Mouse (Mus musculus): ENCODE results near the gene Thap4. TPM values are rescaled to one million over a fixed set of nuclear protein-coding genes. Genes with fewer than 3 reads are reported as not detected.

Thap4 gene
- polyA plus RNA-seq, 1 experiment from 2014 or later = 51.7 TPM

DNA sequence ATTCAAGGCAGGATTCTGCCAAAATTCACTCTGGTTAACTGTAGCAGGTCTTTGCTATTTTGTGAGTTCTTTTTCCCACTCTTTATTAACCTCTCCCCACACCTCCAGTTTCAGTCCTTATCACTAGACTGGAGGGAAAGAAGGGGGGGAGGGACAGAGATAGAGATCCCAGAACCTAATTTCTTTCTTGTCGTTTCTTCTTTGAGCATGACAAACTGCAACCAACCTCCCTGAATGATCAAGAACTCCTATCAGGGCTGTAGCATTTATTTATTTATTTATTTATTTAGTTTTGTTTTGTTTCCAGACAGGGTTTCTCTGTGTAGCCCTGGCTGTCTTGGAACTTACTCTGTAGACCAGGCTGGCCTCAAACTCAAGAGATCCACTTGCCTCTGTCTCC, 52.6 kb downstream of the Thap4 start:
- Histone ChIP-seq H3K27ac (replicated peaks) (no peak overlapping the region), H3K4me3 (no peak overlapping the region), H3K9me3 (no peaks in the 10 kb centered on the region), H3K4me1 (peaks cover 8% of the 10 kb centered on the region; the same call in 1 of the 2 replicates), H3K36me3 (replicated peaks) (peaks cover 34% of the 10 kb centered on the region), H3K27me3 (replicated peaks; ENCODE audit: low read depth, poor library complexity, severe bottlenecking) (no peaks in the 10 kb centered on the region)
- DNase-seq (ENCODE audit: low spot score) = no peak
- WGBS = 76% methylated on average over 1 of the region's 1 CpGs

DNA sequence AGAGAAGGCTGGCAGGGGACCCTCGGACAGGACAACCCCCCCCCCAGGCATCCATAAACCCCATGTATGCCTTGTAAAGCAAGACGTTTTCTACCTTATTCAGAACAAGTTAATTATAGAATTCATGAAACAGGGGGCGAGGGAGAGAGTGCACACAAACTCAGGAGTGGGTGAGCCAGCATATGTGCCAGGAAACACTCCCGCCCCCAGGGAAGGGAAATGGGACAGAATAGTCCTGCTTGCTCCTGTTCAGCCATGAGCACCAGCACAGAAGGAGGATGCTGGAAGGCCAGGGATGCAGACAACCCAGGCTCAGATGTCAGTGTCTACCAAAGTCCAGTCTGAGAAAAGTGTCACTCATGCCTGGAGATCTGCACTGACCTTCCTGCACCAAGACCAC, 55.5 kb downstream of the Thap4 start:
- 82% methylated on average over 4 of the region's 4 CpGs for WGBS

DNA sequence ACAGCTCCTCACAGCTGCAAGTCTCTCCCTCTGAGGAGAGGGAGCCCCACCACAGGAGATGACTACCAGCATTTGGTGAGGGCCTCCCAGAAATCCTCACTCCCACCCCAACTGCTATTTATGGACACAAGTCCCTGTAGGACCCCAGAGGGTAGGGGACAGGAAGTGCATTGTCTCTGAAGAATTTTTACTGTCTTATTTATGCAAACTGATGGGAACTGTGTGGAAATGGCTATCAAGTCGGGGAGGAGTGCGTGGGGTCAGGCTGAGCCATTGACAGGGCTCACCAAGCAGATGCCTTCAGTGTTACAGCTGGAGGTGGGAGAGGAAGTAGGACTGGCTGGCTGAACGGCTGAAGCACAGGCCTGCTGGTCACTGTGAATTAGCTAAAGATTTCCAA, 57.3 kb downstream of the Thap4 start:
- Histone ChIP-seq H3K27ac (replicated peaks) (no peak overlapping the region; the same call in 1 of the 2 replicates), H3K4me1 (peaks cover 11% of the 10 kb centered on the region; the same call in 1 of the 2 replicates), H3K36me3 (replicated peaks) (peaks cover 27% of the 10 kb centered on the region), H3K4me3 (no peak overlapping the region), H3K27me3 (replicated peaks; ENCODE audit: low read depth, poor library complexity, severe bottlenecking) (no peaks in the 10 kb centered on the region), H3K9me3 (no peaks in the 10 kb centered on the region)
- DNase-seq (ENCODE audit: low spot score) = no peak
- WGBS = 62% methylated on average over 3 of the region's 3 CpGs

More for the DNA sequence above, 55.5 kb downstream of the Thap4 start:
- H3K4me3 ChIP-seq = no peak overlapping the region
- H3K4me1 ChIP-seq = peaks cover 11% of the 10 kb centered on the region; the same call in 1 of the 2 replicates
- no peak overlapping the region for H3K27ac ChIP-seq (replicated peaks)
- DNase-seq (ENCODE audit: low spot score) = no peak
- no peaks in the 10 kb centered on the region for H3K9me3 ChIP-seq
- H3K36me3 ChIP-seq (replicated peaks) = peaks cover 34% of the 10 kb centered on the region
- no peaks in the 10 kb centered on the region for H3K27me3 ChIP-seq (replicated peaks; ENCODE audit: low read depth, poor library complexity, severe bottlenecking)

DNA sequence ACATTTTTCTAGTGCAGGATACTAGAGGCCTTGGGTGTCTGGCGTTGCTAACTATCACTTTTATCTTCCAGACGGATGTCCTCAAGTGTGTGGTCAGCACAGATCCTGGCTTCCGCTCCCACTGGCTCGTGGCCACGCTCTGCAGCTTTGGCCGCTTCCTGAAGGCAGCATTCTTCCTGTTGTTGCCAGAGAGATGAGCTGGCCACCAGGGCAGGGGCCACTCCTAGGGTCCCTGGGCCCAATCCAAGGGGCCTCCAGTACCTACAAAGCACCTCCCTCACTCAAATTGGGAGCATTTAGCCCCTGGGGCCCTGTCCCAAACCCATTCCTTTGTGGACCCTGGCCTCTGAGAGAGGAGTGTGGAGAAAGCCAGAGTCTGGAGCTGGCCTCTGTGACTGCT, 59.7 kb downstream of the Thap4 start:
- Histone ChIP-seq H3K27ac (replicated peaks) (0 out of 2 replicates have a peak overlapping the region, but pooled peaks have one; percentile 10), H3K27me3 (replicated peaks; ENCODE audit: low read depth, poor library complexity, severe bottlenecking) (no peaks in the 10 kb centered on the region), H3K4me1 (peaks cover 7% of the 10 kb centered on the region; the same call in 1 of the 2 replicates), H3K36me3 (replicated peaks) (peaks cover 50% of the 10 kb centered on the region), H3K9me3 (no peaks in the 10 kb centered on the region), H3K4me3 (no peak overlapping the region)
- WGBS = 90% methylated on average over 6 of the region's 6 CpGs
- DNase-seq (ENCODE audit: low spot score) = no peak

DNA sequence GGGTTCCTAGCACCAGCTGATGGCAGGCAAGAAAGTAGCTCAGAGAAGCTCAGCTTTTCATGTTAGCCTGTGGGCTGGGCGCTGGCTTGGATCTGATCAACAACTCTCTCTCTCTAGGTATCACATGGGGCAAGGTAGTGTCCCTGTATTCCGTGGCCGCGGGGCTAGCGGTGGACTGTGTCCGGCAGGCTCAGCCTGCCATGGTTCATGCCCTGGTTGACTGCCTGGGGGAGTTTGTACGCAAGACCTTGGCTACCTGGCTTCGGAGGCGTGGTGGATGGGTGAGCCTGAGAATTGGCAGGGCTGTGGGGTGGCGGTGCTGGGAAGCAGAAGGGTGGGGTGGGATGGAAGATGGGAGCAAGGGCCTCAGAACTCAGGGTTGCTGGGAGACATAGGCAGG, 60.7 kb downstream of the Thap4 start:
- Histone ChIP-seq H3K27me3 (replicated peaks; ENCODE audit: low read depth, poor library complexity, severe bottlenecking) (no peaks in the 10 kb centered on the region), H3K27ac (replicated peaks) (no peak overlapping the region), H3K4me1 (peaks cover 7% of the 10 kb centered on the region; the same call in 1 of the 2 replicates), H3K4me3 (no peak overlapping the region), H3K36me3 (replicated peaks) (peaks cover 54% of the 10 kb centered on the region), H3K9me3 (no peaks in the 10 kb centered on the region)
- WGBS = 95% methylated on average over 10 of the region's 10 CpGs
- no peak for DNase-seq (ENCODE audit: low spot score)

DNA sequence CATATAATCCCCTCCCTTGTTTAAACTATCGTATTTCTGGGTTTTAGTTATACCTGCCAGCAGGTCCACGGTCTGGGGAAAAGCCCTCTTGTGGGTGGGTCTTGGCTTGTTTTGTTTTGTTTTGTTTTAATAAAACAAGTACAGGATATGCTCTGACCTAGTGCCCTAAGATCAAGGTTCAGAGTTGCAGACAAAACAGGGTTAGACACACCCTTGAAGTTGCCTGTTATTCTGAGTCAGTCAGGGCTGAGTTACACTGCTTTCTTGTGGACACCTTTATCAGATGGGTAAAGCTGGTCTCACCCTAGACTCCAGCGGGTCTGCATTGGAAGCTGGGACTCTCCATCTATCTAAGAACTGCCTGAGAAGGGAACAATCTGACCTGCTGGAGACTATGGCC, 61.2 kb downstream of the Thap4 start:
- Histone ChIP-seq H3K27ac (replicated peaks) (no peak overlapping the region), H3K9me3 (no peaks in the 10 kb centered on the region), H3K4me1 (peaks cover 7% of the 10 kb centered on the region; the same call in 1 of the 2 replicates), H3K36me3 (replicated peaks) (peaks cover 58% of the 10 kb centered on the region), H3K4me3 (no peak overlapping the region), H3K27me3 (replicated peaks; ENCODE audit: low read depth, poor library complexity, severe bottlenecking) (no peaks in the 10 kb centered on the region)
- DNase-seq (ENCODE audit: low spot score) = no peak
- WGBS = 84% methylated on average over 3 of the region's 3 CpGs

DNA sequence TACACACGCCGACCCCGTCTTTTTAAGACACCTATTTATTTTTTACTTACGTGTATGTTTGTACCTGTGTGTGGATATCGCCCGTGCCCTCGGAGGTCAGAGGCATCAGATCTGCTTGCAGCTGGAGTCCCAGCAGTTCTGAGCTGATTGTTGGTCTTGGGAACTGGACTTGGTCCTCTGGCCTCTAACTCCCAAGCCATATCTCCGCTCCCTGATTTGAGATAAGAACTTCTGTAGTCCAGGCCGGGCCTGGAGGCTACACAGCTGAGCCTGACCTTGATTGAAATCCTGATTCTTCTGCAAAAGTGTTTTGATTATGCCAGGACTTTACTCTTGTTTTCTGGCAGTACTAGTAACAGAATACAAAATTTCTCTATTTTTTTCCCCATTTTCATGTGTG, 61.9 kb downstream of the Thap4 start:
- H3K27me3 ChIP-seq (replicated peaks; ENCODE audit: low read depth, poor library complexity, severe bottlenecking) = 0 out of 2 replicates have a peak, but pooled peaks cover under 1% of the 10 kb centered on the region
- no peak for DNase-seq (ENCODE audit: low spot score)
- 91% methylated on average over 9 of the region's 9 CpGs for WGBS
- peaks cover 10% of the 10 kb centered on the region; the same call in 1 of the 2 replicates for H3K4me1 ChIP-seq
- no peak overlapping the region for H3K27ac ChIP-seq (replicated peaks)
- H3K9me3 ChIP-seq = no peaks in the 10 kb centered on the region
- no peak overlapping the region for H3K4me3 ChIP-seq
- H3K36me3 ChIP-seq (replicated peaks) = peaks cover 58% of the 10 kb centered on the region

DNA sequence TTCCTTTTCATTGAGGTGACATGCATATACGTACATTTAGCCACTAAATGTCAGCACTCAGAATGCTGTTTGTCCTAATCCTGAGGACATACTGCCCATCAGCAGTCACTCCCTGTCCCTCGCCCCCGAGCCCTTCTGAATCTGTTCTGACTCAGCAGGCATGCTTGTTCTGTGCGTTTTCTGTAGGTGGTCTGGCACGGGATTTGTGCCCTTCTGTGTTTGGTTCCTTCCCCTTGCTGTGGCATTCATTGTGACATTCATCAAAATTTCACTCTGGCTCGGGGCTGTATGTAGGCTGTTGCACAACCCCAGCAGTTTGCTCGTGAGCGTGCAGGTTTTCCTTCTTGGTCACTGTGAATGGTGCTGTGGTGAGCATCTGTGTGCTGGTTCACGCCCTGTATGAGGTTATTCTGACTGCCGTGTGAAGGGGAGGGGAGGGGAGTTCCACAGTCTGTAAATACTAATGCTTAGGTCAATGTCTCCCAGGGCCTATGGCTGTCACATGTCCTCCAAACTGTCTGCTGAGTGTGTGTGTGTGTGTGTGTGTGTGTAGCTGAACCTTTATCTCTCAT, 62.8 kb downstream of the Thap4 start:
- H3K27ac ChIP-seq (replicated peaks) = no peak overlapping the region
- H3K4me1 ChIP-seq = peaks cover 12% of the 10 kb centered on the region
- no peaks in the 10 kb centered on the region for H3K9me3 ChIP-seq
- no peak for DNase-seq (ENCODE audit: low spot score)
- H3K36me3 ChIP-seq (replicated peaks) = peaks cover 58% of the 10 kb centered on the region
- no peak overlapping the region for H3K4me3 ChIP-seq
- peaks cover 10% of the 10 kb centered on the region for H3K27me3 ChIP-seq (replicated peaks; ENCODE audit: low read depth, poor library complexity, severe bottlenecking)
- WGBS = 84% methylated on average over 10 of the region's 10 CpGs

DNA sequence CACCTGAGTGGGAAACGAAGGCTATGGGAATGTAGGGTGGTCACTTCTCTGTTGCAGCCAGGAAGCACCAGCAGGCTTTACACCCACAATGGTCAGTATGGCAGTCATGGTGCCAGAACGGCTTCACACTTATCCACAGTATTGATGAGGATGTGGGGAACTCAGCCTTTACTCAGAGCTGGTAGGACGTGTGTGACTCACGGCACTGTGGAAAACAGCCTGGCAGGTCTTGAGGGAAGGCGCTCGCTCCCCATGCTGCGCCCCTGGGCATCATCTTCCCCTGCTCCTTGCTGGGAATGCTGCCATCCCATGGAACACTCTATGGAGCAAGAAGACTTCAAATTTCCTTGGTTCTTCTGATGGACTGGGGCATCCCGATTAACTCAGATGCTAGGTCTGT, 63.6 kb downstream of the Thap4 start:
- H3K27ac ChIP-seq (replicated peaks) = no peak overlapping the region
- WGBS = 96% methylated on average over 8 of the region's 8 CpGs
- no peak for DNase-seq (ENCODE audit: low spot score)

DNA sequence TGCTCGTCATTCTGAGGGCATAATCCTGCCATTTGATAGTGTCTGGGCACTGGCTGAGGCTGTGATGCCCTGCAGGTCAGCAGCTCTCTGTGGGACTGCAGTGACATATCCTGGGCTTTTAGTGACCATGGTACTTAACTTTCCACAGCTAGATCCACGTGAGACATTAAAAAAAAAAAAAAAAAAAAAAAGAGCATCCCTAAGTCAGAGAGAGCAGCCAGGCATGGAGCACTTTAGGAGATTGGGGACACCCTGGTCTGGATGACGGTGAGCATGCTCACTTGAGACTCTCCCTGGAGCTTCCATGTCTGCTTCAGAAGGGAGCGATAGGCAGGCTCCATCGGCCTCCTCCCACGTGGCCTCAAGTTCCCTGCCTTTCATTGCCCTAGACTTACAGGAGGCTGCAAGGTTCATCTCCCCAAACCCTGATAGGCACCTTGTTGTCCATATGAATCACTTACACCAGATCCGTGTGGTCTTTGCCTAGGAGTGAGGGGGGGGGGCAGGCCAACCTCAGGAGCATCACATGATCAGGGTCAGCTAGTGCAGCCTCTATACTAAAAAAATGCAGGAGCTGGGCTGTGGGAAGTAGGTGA, 64.7 kb downstream of the Thap4 start:
- WGBS = 83% methylated on average over 7 of the region's 7 CpGs
- Histone ChIP-seq H3K4me1 (peaks cover 29% of the 10 kb centered on the region), H3K27ac (replicated peaks) (no peak overlapping the region), H3K27me3 (replicated peaks; ENCODE audit: low read depth, poor library complexity, severe bottlenecking) (peaks cover 28% of the 10 kb centered on the region), H3K9me3 (no peaks in the 10 kb centered on the region), H3K36me3 (replicated peaks) (peaks cover 44% of the 10 kb centered on the region), H3K4me3 (no peak overlapping the region)
- DNase-seq (ENCODE audit: low spot score) = no peak

More for the DNA sequence above, 63.6 kb downstream of the Thap4 start:
- Histone ChIP-seq H3K4me1 (peaks cover 20% of the 10 kb centered on the region), H3K36me3 (replicated peaks) (peaks cover 55% of the 10 kb centered on the region), H3K27me3 (replicated peaks; ENCODE audit: low read depth, poor library complexity, severe bottlenecking) (peaks cover 17% of the 10 kb centered on the region), H3K4me3 (no peak overlapping the region), H3K9me3 (no peaks in the 10 kb centered on the region)

DNA sequence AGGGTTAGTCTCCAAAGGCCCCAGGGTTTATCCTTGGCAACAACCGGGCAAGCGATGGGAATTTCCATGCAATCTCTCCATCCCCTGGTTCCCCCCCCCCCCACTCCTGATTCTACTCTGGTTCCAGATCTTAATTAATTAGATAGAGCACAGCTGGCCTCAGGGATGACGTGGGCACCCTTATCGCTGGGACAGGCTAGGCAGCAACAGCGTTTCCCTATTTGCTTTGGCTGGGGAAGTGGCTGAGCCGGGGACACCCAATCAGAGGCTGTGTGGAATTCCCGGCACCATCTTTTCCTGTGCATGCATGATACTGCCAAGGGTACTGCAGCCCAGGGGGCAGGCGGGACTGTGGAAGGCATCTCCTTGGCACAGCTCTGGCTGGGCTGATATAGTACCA, 66.5 kb downstream of the Thap4 start:
- 85% methylated on average over 8 of the region's 8 CpGs for WGBS
- DNase-seq (ENCODE audit: low spot score) = no peak

DNA sequence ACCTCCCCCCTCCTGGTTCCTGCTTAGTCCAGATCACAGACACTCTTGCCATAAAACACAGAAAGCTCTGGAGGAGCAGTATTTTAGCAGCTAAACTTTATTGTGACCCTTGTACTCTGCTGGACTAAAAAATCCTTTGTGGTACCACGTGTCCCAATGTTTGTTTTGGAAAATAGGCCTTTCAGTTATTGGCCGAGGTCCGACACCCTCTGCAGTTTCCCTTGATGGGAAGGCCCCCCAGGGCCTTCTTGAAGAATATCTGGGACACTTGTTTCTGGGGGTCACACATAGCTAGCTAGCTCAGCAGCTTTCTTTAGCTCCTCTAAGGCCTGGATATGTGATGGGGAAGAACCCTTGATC, 67.7 kb downstream of the Thap4 start:
- DNase-seq (ENCODE audit: low spot score) = no peak
- WGBS = 70% methylated on average over 3 of the region's 3 CpGs

More for the DNA sequence above, 66.5 kb downstream of the Thap4 start:
- no peak overlapping the region for H3K27ac ChIP-seq (replicated peaks)
- peaks cover 44% of the 10 kb centered on the region for H3K27me3 ChIP-seq (replicated peaks; ENCODE audit: low read depth, poor library complexity, severe bottlenecking)
- H3K4me3 ChIP-seq = no peak overlapping the region
- H3K9me3 ChIP-seq = no peaks in the 10 kb centered on the region
- H3K36me3 ChIP-seq (replicated peaks) = peaks cover 33% of the 10 kb centered on the region
- H3K4me1 ChIP-seq = peaks cover 29% of the 10 kb centered on the region

More for the DNA sequence above, 67.7 kb downstream of the Thap4 start:
- Histone ChIP-seq H3K4me3 (peak overlapping the region; percentile 70), H3K27me3 (replicated peaks; ENCODE audit: low read depth, poor library complexity, severe bottlenecking) (peaks cover 44% of the 10 kb centered on the region), H3K36me3 (replicated peaks) (peaks cover 28% of the 10 kb centered on the region), H3K27ac (replicated peaks) (peak overlapping the region; percentile 85), H3K4me1 (peaks cover 29% of the 10 kb centered on the region), H3K9me3 (peaks cover 2% of the 10 kb centered on the region; the same call in 1 of the 2 replicates)

Data from embryonic facial prominence, embryonic 10.5 days (tissue).